Mouse (Mus musculus): Measurements from ENCODE around the gene Gm49510. TPM values are rescaled to one million over a fixed set of nuclear protein-coding genes. Genes with fewer than 3 reads are reported as not detected.

Gm49510 gene
- total RNA-seq (2021), result not detected
- long read RNA-seq, experiment 1, result 0 reads
- long read RNA-seq, experiment 2, result 0 reads

GRCm38 (mm10) chr15:78899409-78899739 lies at the start of gene Gm49510:
TSS of gene Gm49510 (plus strand) at chr15:78899667.
- no peak for DNase-seq (ENCODE audit: low spot score in 2 of 2)

DNA sequence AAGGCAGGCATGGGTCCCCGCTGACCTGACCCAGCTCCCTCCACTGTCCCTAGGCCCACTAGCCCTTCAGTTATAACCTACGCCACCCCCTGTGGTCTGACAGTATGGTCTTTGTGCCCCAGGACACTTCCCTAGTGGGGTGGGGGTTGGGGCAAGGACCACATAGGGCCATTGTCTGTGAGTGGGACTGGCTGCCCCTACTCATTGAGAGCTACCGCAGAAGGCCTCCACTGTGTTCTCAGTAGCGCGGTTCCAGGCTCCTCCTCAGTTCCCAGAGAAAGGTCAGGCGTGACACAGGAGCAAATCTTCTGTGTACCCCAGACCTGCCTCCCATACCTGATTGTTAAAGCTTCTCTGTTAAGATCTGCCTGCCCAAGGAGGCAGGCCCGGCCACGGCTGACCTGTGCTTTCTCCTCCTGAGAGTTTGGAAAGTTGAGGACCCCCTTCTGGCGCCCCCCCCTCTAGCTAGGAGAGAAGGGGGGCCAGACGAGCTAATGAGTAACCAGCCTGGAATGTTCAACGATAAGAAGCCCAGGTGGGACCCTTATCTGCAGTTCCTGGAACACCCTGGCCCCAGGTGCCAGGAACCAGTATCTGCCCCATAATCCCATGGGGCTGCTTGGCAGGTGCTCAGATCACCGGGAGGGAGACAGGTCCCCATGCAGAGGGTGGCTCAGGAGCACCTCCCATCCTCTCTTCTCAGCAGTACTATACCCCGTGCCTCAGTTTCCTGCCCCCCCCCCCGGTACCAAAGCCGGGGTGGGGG lies 49.2 kb upstream of the Gm49510 start:
- DNase-seq (ENCODE audit: low spot score in 2 of 2), result no peak

DNA sequence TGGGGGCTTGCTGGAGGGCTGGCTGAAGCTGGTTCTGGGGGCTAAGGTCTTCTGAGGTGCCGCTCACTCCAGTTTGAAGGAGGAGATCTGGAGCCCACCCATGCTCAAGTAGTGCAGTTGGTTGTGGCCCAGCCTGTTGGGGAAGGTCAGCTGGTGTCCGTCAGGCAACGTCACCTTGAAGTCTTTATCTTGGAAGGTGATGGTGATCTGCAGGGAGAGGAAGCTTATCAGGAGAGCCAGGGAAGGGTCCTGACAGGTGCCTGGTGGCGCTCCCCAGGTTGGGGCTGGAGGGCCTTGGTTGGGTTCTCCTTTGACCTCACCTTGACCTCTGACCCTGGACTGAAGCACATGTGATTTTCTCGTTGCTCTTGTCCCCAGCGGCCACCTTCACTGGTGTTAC lies 48.5 kb upstream of the Gm49510 start:
- no peak for DNase-seq (ENCODE audit: low spot score in 2 of 2)

DNA sequence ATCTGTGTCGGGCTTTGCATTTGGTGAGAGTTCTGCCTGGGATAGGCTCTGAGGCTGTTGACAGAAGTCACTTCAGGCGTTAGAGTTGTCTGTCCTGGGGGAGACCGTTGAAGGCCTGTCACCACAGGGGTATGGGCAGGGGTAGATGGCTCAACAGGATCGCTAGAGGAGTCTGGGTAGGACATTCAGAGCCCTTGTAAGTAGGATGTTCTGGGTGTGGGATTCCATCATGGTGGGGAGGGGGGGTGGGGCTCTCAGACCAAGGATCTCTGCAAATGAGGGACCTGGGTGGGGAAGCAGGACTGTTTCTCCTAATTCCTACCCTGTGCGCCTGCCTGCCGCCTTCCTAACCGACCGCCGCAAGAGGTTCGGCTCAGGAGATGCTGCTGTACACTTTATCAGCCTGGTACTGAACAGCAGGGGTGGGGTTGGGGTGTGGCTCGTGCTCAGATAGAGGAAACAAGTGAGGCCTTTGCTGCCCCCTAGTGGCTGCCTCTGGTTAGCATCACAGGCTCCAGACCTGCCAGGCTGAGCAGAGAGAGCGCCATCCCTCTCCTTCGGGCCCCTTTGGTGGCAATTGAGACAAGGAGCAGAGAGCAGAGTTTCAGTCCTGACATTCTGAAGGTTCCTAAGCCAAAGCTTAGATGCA lies 47.8 kb upstream of the Gm49510 start:
- DNase-seq (ENCODE audit: low spot score in 2 of 2), result peak; percentile 92 to 93

GRCm38 (mm10) chr15:78855303-78855965 lies 44.0 kb upstream of the Gm49510 start, which contains the start of gene Lgals2:
TSS of gene Lgals2 (minus strand) at chr15:78855529.
- DNase-seq (ENCODE audit: low spot score in 2 of 2), result no peak

DNA sequence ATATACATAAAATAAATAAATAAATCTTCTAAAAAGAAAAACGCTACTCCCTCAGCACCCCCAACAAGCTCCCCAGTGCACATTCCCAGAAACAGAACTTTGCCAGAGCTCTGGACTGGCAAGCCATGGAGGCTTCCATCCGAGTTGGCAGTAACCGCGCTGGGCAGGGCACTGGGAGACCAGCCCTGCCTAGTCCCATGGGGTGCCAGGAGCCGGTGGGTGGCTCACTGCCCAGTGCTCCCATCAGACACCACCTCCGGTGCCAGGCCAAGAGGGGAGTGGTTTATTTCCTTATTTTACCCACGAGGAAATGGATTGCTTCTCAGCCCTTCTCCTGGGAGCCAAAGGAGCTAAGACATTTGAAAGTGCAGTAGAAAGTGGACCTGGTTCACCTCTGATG lies 42.5 kb upstream of the Gm49510 start:
- DNase-seq (ENCODE audit: low spot score in 2 of 2), result no peak

DNA sequence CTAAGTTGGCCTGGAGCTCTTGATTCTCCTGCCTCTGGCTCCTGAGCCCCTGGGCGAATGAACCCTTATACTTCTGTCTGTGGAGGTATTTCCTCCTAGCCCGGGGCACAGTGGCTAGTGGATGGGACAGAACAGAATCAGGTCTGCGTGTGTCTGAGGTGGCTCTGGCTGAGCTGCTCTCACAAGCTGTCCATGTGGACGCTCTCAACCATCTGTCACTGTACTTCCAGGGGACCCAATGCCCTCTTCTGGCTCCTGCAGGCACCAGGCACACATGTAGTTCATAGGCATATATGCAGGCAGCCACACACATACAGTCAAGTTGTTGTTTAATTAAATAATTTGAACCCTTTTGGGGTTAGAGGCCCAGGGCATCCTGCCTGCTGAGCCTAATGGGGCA lies 40.2 kb upstream of the Gm49510 start:
- no peak for DNase-seq (ENCODE audit: low spot score in 2 of 2)

DNA sequence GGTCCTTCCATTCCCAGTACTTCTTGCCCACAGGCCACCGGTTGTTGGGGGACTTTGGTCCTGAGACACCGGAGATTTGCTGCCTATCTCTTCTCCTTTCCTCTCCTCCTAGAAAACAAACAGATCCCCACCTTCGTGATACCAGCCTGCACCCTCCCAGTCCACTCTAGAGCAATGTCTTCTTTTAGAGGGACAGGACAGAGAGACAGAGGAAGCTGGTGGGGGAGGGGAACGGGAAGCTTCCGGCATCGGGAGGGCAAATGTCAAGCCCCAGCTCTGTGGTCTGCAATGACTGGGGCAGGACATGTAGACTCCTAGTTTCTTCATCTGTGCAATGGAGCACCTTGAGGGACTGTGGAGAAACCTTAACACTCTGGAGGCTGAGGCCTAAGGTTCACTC lies 39.8 kb upstream of the Gm49510 start:
- no peak for DNase-seq (ENCODE audit: low spot score in 2 of 2)

GRCm38 (mm10) chr15:78862280-78862679 lies 37.2 kb upstream of the Gm49510 start:
- no peak for DNase-seq (ENCODE audit: low spot score in 2 of 2)

GRCm38 (mm10) chr15:78863154-78863553 lies 36.3 kb upstream of the Gm49510 start:
- no peak for DNase-seq (ENCODE audit: low spot score in 2 of 2)

DNA sequence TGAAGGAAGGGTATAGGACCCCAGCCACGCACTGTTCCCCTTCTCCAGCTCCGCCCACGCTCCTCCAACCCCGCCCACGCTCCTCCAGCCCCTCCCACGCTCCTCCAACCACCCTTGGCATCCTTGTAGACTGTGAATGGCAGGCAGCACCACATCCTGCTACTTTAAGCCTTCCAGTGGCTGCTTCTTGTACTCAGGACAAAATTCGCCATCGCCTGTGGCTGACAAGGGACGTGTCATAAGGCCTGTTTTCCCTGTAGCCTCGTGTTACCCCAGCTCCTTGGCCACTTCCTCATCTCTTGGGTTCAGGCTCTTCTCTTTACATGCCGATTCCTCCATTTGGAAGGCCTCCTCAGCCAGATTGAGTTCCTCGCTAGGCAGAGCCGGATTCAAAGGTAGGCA lies 35.6 kb upstream of the Gm49510 start:
- DNase-seq (ENCODE audit: low spot score in 2 of 2), result no peak

DNA sequence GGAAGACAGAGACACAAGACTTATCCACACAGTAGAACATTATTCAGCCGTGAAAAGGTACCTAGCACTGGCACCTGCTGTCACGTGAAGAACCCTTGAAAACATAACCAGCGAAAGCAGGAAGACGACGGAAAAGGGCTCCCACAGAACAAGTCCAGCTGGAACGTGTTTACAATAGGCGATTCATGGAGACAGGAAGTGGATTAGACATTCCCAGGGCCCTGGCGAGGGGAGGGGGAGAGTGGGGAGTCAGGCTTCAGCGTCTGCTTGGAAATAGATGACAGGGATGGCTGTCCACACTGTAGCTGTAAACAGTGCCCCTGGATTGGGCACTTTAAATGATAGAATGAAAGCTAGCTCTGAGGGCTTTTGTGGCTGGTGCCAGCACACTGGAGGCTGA lies 31.1 kb upstream of the Gm49510 start:
- no peak for DNase-seq (ENCODE audit: low spot score in 2 of 2)

- no peak for DNase-seq (ENCODE audit: low spot score in 2 of 2)
These were observed 30.6 kb upstream of the Gm49510 start for GRCm38 (mm10) chr15:78868826-78869233.

GRCm38 (mm10) chr15:78869775-78870174 lies 29.7 kb upstream of the Gm49510 start:
- peak; percentile 51 to 57 for DNase-seq (ENCODE audit: low spot score in 2 of 2)

- DNase-seq (ENCODE audit: low spot score in 2 of 2), result no peak
These were observed 27.4 kb upstream of the Gm49510 start for GRCm38 (mm10) chr15:78872021-78872608.

DNA sequence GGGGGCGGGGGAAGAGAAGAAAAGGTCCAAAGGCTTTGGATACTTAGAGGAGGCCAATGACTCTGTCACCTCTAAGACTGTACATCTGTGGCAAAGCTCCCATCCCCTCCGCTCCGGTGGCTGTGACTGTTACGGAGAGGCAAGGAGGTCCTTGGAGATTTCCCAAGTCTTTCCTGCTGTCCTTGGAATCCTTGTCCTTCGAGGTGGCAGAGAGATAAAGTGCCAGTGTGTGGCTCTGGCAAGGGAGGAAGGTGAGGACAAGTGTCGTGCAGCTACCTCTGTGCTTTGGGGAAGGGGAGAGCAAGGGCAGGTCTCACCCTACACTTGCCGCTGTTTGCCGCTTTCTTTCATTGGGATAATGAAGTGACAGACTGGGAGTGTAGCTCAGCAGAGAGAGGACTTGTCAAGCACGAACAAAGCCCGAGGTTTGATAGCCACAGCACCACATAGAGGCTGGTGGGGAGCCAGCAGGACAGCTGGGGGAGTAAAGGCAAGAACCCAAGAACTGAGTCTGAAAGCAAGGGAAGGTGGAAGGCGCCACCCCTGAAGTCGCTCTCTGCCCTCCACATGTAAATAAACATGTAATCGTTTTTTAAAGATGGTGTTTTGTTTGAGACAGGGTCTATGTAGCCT lies 25.5 kb upstream of the Gm49510 start:
- no peak for DNase-seq (ENCODE audit: low spot score in 2 of 2)

GRCm38 (mm10) chr15:78874989-78875388 lies 24.5 kb upstream of the Gm49510 start:
- no peak for DNase-seq (ENCODE audit: low spot score in 2 of 2)

- DNase-seq (ENCODE audit: low spot score in 2 of 2), result no peak
These were observed 23.9 kb upstream of the Gm49510 start for GRCm38 (mm10) chr15:78875537-78875936.

GRCm38 (mm10) chr15:78876258-78876696 lies 23.2 kb upstream of the Gm49510 start:
- peak; percentile 67 to 71 for DNase-seq (ENCODE audit: low spot score in 2 of 2)

DNA sequence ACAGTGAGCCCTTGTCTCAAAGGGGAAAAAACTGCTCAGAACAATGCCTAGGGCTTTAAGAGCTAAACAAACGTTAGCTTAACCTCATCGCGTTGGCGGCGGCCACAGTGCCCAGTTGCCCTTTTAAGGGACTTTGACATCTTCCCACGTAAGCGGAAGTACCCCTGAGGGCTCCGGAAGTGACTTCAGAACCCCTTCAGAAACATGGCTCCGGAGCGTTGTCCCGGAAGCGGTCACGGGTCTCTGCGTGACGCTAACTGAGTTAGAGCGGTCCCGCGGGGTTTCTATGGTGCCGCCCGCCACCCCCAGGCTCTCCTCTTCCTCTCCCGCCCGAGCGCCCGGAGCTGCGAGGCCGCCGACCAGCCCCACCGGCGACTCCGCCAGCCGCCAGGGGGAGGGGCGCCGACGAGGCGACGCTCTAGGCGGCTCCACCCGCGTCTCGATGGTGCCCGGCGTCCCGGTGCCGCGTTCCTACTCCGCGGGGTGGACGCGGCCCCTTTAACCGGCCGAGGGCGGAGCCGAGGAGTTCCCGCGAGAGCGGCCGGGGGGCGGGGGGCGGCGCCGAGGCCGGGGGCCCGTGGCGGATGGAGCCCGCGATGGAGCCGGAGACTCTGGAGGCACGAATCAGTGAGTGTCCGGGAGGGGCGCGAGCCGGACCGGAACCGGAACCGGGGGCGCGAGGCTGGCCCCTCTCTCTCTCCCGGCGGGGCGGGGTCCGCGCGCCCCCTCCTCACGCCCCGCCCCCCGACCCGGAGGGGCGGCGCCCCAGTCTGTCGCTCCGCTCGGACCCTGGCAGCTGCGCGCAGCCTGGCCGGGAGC lies 22.3 kb upstream of the Gm49510 start, which contains the start of gene Gga1:
TSS of gene Gga1 (plus strand) at position 200 of the 819 bp plus-strand sequence.
- DNase-seq (ENCODE audit: low spot score in 2 of 2), result peak; percentile 81 to 88
